Mouse (Mus musculus): ENCODE data around the gene Cinp.

GRCm38 (mm10) chr12:110845131-110845880, 43.6 kb downstream of the Cinp start:
- TF ChIP-seq CTCF (IDR thresholded peaks at IDR 0.05; ENCODE audit: control insufficient read depth, insufficient read depth, insufficient read length) (no peak), CEBPB (IDR thresholded peaks at IDR 0.05; ENCODE audit: low read depth) (no peak)
